Mouse (Mus musculus) heart, adult 9 months (tissue): ENCODE measurements around the gene Klk1b11.
"Not testable (repeated sequence)": the region's sequence is repeated elsewhere in the genome, so short reads cannot be mapped to it uniquely, and the experiment has no call there.

Experiments used
- DNase-seq, 2 experiments: peaks; one replicate each; pipeline ENCODE4 v3.0.0; 2022; ENCODE audit warnings: low spot score in 2 of 2

Gene Klk1b11

DNA sequence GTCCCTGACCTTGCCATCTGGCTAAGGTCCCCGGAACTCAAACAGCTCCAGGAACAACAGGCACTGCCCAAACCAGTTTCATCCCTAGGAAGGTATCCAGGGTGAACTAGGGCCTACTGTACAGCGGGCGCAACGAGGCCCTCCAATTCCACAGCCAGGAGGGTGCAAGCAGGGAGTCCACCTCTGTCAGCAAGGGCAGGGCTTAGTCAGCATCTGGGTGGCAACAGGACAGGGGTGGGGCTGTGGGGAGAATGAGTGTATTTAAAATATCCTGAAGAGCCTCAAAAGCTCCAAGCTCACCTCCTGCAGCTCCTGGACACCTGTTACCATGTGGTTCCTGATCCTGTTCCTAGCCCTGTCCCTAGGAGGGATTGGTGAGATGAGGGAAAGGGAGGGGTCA, at the start of gene Klk1b11:
Gene Klk1b11 (plus strand): TSS at position 301 of the 400 bp plus-strand sequence.
- not testable (repeated sequence) for DNase-seq

DNA sequence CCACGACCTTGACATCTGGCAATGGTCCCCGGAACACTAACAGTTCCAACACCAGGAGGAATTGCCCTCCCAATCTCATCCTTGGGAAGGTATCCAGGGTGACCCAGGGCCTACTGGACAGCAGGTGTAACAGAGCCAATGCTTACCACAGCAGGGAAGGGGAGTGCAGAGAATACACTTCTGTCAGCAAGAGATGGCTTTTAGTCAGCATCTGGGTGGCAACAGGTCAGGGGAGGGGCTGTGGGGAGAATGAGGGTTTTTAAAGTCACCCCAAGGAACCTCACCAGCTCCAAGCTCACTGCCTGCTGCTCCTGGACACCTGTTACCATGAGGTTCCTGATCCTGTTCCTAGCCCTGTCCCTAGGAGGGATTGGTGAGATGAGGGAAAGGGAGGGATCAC, 45.3 kb upstream of the Klk1b11 start, which contains the start of gene Klk1b8:
Gene Klk1b8 (plus strand): TSS at position 301 of the 400 bp plus-strand sequence.
- no peak for DNase-seq

DNA sequence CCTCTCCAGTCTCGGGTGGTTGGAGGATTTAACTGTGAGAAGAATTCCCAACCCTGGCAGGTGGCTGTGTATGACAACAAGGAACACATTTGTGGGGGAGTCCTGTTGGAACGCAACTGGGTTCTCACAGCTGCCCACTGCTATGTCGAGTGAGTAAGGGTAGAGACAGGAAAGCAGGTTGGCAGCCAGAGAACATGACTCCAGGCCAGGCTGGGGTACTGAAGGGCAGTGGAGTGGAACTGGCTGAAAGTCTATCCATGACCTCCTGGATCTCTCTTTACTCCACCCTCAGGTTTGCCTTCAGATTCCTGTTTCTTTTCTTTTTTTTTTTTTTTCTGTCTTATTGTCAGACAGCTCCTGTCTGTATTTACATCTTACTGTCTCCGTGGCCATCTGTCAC, 43.0 kb upstream of the Klk1b11 start:
- DNase-seq = no peak

DNA sequence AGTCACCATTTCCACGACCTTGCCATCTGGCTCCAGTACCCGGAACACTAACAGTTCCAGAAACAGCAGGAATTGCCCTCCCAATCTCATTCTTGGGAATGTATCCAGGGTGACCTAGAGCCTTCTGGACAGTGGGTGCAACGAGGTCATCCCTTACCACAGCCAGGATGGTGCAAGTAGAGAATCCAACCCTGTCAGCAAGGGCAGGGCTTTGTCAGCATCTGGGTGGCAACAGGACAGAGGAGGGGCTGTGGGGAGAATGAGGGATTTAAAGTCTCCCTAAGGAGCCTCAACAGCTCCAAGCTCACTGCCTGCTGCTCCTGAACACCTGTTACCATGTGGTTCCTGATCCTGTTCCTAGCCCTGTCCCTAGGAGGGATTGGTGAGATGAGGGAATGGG, 29.2 kb upstream of the Klk1b11 start, which contains the start of gene Klk1b1:
Gene Klk1b1 (plus strand): TSS at position 301 of the 400 bp plus-strand sequence.
- no peak for DNase-seq

DNA sequence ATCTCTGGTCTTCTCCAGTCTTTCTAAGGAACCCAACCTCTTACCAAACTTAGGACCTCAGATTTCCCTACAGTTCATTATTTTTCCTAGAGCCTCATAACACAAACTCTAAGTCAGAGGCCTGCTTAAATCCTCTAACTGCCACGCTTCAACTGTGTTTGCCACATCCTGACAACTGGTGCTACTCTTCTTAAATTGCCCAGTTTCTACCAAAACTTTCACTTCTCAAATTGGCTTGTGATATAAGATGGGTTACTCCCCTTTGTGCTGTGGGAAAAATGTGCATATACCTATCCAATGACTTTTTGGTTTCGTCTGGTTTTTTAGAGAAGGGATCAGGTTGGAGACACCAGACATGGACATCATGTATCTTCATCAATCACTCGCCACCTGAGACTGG, 28.6 kb upstream of the Klk1b11 start:
- no peak for DNase-seq

DNA sequence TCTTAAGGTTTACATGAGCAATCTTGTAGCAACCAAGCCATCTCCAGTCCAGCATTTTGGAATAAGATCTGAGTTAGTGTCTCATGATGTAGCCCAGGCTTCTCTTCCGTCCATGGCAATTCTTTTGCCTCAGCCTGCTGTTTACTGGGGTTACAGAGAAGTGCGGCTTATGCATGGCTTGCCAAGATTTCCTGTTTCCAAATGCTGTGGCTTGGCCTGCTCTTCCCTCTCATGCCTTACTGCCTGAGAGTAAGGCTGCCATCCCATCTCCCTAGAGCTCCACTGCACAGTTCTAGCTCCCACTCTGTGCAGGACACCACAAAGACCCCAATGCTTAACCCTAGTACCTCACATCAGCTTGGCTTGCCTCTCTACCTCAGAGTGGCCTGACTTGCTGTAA, 28.1 kb upstream of the Klk1b11 start:
- DNase-seq = no peak

DNA sequence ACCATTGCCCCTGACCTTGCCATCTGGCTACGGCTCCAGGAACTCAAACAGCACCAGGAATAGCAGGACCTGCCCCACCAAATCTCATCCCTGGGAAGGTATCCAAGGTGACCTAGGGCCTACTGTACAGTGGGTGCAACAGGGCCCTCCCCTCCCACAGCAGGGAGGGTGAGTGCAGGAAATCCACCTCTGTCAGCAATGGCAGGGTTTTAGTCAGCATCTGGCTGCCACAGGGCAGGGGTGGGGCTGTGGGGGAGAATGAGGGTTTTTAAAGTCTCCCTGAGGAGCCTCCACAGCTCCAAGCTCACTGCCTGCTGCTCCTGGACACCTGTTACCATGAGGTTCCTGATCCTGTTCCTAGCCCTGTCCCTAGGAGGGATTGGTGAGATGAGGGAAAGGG, 19.9 kb upstream of the Klk1b11 start, which contains the start of gene Klk1b9:
Gene Klk1b9 (plus strand): TSS at position 301 of the 400 bp plus-strand sequence.
- DNase-seq = not testable (repeated sequence)

DNA sequence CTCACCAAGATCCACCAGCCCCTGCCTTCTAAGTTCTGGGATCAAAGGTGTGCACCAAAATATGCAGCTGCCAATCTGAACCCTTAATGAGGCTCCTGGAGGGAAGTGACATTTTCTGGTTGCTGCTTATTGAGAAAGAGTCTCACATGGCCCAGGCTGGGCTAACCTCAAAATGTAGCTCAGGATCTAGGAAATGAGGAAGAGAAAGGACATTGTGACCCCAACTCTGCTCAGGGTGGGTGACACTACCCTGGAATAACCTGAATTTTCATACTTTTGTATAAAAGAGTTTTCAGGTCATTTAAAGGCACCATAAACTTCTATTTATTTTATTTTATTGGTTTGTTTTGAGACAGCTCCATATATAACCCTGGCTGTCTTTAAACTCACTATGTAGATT, 10.0 kb upstream of the Klk1b11 start:
- DNase-seq = no peak

DNA sequence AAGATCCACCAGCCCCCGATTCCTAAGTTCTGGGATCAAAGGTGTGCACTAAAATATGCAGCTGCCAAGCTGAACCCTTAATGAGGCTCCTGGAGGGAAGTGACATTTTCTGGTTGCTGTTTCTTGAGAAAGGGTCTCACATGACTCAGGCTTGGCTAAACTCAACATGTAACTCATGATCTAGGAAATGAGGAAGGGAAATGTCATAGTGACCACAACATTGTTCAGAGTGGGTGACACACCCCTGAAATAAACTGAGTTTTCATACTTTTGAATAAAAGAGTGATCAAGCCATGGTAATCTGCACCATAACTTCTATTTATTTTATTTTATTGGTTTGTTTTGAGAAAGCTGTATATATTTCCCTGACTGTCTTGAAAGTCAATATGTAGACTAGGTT, 856 bp upstream of the Klk1b11 start:
- DNase-seq = not testable (repeated sequence)

DNA sequence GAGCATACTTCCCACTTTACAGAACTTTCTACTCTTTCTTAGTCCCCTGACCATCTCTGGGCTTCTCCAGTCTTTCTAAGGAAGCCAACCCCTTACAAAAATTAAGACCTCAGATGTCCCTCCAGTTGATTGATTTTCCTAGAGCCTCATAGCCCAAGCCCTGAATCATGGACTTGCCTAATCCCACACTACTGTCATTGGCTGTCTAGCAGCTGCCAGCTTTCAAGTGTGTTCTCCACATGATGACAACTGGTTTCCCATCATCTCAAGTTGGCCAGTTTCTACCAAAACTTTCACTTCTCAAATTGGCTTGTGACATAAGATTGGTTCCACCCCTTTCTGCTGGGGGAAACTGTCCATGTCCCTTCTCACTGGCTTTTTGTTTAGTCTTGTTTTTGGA, 9.2 kb downstream of the Klk1b11 start:
- no peak for DNase-seq

DNA sequence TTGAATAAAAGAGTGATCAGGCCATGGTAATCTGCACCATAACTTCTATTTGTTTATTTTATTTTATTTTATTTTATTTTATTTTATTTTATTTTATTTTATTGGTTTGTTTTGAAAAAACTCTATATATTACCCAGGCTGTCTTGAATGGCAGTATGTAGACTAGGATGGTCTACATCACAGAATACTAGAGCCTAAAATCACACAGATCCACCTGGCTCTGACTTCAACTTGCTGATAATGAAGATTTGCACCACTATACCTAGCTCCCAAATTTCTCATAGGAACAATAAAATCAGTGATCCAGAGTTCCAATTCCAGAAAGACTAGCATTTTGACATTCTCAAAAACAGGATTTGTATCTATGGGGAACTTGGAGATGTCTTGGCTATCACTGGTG, 16.2 kb downstream of the Klk1b11 start, which contains the start of gene Klk1b26:
Gene Klk1b26 (plus strand): TSS at position 301 of the 400 bp plus-strand sequence.
- not testable (repeated sequence) for DNase-seq

DNA sequence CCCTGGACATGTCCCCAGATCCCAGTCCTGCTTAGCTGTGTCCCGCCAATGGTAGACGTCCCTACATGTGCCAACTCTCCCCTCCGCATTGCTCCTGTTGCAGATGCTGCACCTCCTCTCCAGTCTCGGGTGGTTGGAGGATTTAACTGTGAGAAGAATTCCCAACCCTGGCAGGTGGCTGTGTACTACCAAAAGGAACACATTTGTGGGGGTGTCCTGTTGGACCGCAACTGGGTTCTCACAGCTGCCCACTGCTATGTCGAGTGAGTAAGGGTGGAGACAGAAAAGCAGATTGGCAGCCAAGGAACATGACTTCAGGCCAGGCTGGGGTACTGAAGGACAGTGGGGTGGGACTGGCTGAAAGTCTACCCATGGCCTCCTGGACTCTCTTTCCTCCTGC, 19.0 kb downstream of the Klk1b11 start:
- DNase-seq = not testable (repeated sequence)

DNA sequence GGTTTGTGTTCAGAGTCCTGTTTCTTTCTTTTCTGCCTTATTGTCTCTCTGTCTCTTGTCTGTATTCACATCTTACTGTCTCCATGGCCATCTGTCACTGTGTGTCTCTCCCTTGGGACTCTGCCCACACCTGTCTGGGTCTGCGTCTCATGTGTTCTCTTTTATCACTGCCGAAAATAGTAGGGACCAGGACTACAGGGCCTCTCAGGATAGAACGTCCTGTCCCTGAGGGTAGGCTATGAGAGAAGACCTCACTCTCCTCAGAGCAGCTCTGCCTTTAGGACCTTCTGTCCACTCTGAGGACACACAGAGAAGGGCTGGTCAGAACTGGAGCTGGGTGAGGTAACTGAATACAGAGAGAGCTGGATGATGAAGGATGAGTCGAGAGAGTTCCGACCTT, 19.4 kb downstream of the Klk1b11 start:
- DNase-seq = no peak
